Mouse (Mus musculus) adrenal gland, postnatal 10 days (tissue): Measurements from ENCODE around the gene S100a10. TPM values are rescaled to one million over a fixed set of nuclear protein-coding genes. Genes with fewer than 3 reads are reported as not detected.
"Not testable (repeated sequence)": the region's sequence is repeated elsewhere in the genome, so short reads cannot be mapped to it uniquely, and the experiment has no call there.

ENCODE experiments used
- DNase-seq: peaks from one replicate; pipeline ENCODE4 v3.0.0; 2021; ENCODE audit warnings: mixed read lengths
- long read RNA-seq, 2 experiments: library from polyadenylated mRNA; stranded (forward); transcript quantifications; one replicate each; pipeline ENCODE4 v2.0.0; 2021
- total RNA-seq, 2 experiments: library from RNA; stranded (reverse); gene quantifications; 2 replicates each; pipeline ENCODE4 v1.2.3; 2021

S100a10 gene
- total RNA-seq, result 100 to 1,000 TPM; 204 to 207 TPM
- long read RNA-seq, experiment 1, transcript S100a10-201 (3 exons, 685 nt), result major isoform, 135 of 143 reads
- long read RNA-seq, experiment 1, partial matches to known transcripts, result 6 of 143 reads
- long read RNA-seq, experiment 1, other reads (novel, unspliced or antisense), result 2 of 143 reads
- long read RNA-seq, experiment 2, transcript S100a10-201 (3 exons, 685 nt), result major isoform, 89 of 97 reads
- long read RNA-seq, experiment 2, partial matches to known transcripts, result 8 of 97 reads
- long read RNA-seq, experiment 2, other reads (novel, unspliced or antisense), result 0 of 97 reads

DNA sequence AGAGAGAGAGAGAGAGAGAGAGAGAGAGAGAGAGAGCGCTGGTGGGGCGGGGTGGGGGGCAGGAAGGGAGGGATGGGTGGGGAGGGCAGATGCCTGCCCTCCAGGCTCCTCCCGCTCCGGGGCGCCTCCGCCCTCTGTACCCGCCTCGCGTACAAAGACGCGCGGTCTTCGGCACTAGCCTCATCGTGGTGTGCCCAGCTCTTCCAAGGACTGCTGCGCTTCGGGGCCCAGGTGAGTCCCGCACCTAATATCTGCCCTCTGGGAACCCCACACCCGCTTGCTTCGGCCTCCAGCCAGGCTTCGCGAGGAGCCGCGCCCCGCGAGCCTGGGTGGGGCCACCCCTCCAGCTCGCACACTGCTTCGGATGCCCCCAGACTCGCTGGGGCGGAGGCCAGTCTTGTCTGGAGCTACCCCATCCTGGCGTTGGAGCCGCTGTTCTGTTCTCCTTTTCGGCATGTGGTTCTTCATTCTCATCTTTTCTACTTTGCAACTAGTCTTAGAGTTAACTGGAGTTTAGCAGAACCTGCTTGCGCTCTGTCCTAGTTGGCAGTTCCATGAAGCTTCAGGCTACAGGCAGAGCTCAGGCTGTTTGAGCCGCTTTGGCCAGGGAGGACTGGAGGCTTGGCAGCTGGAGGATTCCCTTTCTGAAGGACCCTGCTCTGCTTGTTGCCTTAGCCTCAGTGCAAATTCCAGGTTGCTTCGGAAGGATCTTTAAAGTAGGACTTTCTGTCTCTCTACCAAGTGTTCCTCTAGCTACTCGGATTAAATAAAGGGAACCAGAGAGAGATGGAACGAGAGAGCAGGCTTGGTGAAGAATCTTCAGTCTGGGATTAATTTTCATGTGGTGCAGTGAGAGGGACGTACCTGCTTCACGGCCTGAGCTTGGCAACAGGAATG lies at the start of gene S100a10:
Gene S100a10 (plus strand): TSS at position 100 of the 897 bp plus-strand sequence.
- peak; percentile 84 for DNase-seq

DNA sequence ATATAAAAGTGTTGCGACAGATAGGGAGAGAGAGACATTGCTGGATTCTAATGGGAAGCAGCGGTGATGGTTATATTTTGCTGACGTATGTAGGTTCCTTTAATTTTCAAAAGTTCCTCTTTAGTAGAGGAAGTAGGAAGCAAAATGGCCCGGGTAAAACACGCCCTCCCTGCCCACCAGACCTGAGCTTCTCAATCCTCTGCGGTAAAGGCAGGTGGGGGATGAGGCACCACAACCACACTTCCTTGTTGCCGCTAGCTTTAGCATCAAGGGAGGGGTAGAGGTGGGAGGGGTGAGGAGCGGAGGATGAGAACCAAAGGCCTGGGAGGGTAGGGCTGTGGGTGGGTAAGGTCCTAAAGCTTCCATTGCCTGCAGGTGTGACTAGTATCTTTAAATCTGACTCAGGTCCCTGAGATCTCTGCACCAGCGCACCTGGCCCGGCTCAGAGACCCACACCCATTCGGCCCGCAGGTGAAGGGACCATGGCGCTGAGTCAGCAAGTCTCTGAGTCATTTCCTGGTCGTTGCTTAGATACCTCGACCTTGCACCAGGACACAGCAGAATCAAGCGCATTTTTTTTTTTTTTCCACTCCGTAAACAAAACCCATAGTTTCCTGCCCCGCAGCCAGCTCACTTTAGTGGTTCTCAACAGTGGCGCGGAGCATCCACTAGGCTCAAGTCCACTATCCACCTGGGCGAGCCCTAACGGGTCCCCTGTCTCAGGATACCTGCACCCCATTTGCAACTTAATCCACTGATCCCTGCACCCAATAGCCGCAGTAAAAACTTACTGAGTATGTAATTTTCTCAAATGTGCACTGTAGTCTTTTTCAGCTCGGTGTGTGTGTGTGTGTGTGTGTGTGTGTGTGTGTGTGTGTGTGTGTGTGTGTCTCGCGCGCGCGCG lies 48.7 kb upstream of the S100a10 start:
- DNase-seq, result peak; percentile 34

DNA sequence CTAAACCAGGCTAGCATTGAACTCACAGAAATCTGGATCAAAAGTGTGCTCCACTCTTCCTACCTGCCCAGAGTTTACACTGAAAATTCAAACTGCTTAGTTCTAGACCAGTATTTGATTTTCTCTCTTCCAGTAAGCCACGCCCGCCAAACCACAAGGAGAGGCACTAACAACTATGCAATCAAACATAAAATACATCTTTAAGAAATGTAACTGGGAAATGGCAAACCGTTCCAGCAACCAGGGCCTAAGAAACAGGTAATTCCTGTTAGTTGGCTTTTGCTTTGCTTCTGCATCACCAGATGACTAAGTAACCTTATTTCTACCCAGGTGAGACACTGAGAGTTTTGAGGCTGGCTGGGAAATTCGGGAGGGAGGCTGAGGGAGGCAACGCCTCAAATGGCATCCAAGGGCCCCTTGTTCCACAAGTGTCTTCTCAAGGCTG lies 48.0 kb upstream of the S100a10 start:
- no peak for DNase-seq

DNA sequence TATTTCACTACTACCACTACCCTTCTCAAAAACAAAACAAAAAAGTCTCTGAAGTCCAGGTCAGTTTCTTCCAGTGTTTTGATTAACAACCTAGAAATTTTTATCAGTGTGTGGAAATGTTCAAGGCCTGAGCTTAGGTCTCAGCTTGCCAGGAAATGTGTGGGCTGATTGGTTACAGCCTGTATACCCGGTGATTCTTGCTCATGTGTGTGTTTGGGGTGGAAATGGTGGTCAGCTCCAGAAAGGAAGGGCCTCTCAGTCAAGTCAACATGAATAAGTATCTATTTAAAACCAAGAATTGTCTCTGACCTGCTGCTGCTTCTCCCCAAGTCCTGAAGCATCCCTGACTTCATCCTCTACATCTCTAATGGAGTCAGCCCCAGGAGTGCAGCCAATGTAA lies 45.6 kb upstream of the S100a10 start:
- DNase-seq, result no peak

DNA sequence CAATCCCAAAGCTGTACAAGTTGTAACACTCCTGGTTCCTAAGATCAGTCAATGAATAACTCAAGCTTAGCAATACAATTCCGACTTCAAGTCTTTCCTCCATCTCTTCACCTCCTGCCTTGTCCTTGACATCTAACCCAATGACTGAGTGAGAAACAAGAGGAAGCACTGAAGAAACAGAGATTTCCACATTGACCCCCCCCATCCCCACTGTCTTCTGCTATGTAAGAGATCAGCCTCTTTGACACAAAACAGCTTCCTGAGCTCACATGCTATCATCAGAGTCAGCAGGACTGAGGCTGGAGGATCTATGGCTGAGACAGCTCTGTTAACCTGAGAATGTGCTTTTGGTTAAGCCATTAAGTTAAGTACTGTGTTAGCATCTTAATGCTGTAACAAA lies 43.8 kb upstream of the S100a10 start:
- no peak for DNase-seq

DNA sequence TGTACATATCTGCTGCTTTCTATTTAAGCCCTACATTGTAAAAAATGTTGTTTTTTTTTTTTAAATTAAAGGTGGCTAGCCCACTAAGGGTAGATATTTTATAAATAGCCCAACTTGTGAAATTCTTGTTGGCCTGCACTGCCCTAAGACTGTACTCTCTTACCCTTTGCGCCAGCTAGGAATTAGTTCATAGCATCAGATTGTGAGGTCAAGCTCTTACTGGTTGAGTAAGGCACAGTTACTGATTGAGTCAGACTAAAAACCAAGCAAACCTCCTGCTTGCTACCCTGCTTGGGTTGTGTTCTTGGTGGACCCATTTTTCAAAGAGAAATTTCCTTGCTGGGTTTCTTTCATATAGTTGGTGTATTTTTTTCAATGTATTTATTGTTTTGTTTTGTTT lies 43.1 kb upstream of the S100a10 start:
- DNase-seq, result peak; percentile 10

DNA sequence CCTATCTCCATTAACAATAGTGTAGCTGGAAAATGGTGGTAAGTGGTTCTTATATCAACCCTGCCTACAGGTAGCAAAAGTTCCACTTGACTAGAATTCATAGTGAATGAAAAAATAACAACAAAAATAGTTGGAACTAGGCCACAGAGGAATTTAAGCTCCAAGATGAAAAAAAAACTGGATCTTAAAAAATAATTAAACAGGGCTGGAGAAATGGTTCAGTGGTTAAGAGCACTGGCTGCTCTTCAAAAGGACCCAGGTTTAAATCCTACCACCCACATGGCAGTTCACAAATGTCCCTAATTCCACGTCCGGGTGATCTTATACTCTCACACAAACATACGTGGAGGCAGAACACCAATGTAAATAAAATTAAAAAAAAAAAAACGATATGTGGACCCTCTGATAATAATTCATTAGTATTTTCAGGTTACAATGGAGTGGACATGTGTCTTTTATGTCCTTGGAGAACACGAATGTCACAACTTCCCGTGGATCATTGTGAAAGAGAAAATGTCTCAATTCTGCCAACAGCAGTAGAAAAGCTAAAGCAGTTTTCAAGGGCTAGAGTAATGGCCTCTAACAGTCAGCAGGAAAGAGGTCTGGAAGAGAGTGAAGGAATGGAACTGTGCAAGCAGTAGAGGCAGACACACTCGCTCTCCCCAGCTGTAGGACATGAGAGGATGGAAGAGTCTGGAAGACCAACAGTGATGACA lies 42.3 kb upstream of the S100a10 start:
- DNase-seq, result peak; percentile 16

DNA sequence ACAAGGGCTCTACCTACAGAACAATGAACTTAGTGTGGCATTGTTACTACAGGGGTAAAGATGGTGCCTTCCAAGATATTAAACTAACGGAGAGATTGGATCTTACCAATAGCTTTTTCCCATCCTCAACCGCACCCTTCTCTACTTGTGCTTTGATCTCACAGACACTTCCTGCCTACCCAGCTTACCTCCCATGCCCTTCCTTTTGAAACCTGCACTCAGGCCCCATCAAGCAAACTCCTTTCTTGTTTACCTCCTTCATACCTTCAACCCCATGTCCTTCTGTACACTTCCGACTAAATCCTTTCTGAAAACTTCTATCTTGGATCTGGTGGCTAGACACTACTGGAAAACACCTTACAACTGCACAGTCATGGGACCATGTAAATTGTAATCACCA lies 40.3 kb upstream of the S100a10 start:
- DNase-seq, result no peak

DNA sequence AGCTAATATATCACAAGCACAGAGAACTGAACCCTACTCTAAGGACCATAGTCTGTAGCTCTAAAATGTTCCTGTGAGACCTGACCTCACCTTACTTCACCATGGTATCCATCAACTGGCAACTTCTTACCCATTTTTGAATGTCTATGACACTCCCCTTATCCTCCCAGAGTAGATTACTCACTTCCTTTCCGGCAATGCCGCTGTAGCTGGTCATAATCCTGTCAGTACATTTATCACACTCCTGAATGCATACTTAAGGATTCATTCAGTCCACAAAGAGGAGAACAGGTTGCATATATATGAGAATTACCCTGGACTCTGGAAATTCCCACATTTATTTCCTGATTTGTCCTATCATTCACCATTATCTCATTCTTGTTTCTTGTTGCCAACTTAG lies 37.5 kb upstream of the S100a10 start:
- DNase-seq, result no peak

DNA sequence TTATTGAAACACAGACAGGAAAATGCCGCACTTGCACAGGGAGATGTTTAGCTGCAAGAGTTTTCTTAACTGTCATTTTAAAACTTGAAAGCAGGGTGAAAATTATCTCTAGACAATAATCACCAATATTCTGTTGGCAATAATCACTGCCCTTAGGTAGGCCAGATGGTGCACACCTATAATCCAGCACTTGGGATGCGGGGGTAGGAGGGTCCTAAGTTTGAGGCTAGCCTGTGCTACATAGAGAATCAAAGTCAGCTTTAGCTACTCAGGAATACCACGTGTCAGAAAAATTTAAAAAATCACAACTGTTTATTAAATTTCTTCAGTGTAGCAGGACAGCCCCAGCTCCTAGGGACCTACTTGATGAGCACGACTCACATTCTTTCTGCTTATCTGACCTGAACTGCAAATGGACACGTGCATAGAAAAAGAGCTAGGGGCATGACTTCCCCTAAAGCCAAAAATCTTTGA lies 35.0 kb upstream of the S100a10 start:
- DNase-seq, result no peak

DNA sequence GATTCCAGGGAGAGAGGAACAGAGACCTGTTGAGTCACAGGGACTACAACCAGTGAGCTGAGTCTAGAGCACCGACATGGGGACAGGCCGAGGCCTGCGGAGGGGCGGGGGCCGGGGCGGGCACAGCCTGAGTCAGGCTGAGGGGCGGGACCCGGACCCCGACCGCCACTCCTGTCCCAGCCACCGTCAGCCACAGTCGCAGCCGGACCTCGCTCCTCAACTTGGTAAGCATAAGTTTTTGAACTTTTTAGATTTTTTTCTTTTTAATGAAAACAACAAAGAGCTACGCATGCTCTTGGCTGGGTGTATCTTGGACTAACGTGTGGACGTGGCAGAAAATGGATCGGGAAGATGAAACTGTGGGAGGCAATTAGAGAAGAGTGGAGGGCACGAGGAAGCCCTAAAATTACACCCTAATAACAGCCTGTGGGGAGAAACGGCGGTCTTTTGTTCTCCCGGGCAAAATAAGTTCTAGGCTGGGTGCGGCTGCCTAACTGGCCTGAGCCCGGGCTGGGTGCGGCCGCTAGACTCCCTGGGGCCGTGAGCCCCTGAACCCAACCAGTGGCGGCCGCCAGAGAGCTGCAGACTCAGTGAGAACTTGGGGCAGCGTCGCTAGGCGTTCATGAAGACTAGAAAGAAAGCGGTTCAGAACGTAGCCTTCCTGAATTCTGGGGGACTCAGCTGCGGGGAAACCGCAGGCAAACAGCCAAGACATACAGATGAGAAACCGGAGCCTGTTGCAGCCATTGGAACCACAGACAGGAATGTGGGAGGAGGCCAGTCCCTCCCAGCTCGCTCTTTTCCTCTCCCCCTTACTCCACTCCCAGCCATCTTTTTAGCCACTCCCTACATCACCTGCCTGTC lies 34.3 kb upstream of the S100a10 start, which contains the start of gene S100a11:
Gene S100a11 (plus strand): TSS at position 159 of the 864 bp plus-strand sequence.
- DNase-seq, result peak; percentile 80

DNA sequence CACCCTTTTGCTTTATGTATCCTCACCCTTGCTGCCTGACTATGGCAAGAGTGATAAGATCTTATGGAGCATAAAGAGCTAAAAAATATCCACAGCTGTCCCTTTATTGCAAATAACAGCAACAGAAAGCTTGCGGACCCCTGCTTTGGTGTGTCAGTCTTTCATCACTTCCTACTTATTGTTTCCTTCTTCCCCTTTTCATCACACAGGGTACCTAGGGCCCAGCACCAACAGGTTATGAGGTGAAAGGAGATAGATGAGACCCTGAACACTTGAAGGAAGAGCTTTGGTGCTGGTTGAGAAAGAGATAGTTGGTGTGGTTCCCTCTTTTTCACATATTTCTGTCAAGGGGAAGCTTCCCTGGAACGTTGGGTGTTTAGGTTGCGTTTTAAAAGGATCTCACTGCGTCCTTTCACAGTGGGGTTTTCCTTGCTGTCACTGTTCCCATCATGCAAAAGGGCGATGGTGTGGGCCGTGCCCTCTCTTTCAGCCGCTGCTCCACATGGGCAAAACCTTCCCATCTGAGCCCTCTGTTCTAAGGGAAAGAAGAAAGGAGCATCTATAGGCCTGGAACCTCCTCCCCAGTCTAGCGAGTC lies 33.3 kb upstream of the S100a10 start:
- DNase-seq, result no peak

DNA sequence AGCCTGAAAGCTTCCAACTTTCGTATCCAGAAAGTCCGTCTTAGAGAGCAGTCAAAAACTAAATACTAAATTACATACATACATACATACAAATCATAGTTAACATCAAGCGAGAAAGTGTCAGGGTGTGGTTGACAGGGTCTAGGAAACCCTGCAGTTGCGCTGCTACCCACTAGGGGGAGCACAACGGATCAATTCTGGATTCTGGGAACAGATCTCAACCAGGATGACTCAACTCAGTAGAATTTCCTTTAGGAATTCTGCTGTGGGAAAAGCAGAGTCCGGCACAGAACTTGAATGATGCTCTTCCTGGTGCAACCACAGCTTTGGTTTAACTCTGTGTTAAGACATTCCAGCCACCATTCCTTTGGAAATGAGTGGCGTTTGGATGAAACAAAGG lies 32.3 kb upstream of the S100a10 start:
- peak; percentile 82 for DNase-seq

DNA sequence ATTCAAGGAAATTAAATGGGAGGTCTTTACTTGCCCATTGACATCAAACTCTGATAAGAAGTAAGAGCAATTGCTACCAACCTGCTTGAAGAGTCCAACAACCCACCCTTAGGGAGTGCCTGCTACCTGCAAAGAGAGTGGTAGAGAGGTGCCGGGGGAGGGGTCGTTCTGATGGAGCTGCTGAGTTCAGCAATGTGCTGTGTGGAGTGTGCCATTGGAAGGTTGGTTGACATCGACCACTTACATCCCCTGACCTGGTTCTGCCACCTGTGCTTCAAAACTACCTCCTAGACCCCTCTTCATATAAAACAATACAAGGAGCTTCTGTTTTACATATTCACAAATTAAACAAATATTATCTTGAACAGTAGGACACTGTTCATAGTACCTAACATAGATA lies 27.6 kb upstream of the S100a10 start:
- no peak for DNase-seq

DNA sequence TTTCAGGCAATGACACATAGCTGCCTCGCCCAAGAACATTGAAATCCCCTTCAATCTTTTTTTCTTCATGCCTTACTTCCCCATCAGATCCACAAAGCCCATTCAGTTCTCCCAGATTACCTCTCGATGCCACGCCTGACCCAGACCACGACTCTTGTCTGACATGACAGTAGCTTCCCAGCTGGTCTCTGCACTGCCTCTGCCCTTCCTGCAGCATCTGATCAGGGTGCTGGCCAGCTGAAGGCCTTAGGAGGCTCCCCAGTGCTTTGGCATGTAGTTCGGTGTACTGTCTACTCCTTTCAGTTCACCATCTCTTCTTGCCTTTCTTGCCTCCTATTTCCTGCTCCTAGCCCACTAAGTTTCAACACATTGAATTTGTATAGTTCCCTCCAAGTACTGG lies 26.1 kb upstream of the S100a10 start:
- DNase-seq, result no peak

DNA sequence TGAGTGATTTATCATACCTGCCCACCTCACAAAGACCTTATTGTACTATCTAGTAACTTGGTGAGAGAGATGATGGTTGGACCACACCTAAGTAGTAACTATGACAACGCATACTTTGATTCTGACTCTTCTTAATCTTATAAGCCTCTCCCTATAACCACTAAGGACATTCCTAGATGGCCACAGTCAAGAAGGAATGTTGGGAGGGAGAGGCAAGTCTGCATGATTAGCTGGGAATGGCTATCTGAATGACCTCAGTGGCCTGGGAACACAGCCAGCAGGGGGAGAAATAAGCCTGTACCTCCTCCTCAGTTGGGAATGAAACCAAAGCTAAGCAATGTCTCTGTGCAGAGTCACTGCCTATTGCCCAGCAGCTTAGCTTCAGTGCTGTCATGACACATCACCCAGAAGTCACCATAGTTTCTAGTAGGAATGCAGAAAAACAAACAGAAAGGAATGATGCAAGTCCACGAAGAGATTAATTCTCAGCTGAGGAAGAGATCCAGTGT lies 17.8 kb upstream of the S100a10 start:
- DNase-seq, result peak; percentile 66

DNA sequence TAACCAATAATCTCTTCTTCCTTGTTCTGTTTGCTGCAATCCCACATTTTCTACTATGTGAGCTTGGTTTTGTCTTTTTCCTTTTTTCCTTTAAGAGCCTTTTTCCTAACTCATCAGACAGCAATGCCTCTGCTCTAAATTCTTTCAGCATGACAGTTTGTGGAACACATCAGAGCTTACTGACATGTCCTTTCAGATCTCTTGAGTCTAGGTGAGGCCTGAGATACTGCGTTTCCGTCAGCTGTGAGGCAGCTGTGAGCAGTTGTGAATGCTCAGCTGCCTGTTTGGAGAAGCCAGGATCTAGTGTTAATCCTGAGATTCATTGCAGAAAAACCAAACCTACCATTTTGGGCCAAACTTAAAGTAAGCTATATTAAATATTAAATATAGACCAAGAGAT lies 16.4 kb upstream of the S100a10 start:
- no peak for DNase-seq

DNA sequence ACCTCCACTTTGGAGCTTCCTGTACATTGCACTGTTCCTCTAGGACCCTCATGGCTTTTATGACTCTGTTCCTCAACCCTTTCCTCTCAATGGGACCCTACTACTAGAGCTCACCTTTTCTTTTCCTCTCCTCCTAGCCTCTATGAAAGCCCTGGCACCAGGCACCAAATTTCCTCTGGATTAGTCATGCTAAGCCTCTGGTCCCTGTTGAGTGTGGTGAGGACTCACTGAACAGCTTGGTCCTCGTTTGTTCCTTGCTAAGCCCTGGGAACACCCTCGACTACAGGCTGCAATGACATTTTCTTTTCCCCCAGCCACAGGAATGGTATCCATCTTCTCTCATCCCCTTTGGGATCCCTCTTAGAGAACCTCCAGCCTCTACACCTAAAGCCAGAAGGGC lies 13.4 kb upstream of the S100a10 start:
- DNase-seq, result no peak

DNA sequence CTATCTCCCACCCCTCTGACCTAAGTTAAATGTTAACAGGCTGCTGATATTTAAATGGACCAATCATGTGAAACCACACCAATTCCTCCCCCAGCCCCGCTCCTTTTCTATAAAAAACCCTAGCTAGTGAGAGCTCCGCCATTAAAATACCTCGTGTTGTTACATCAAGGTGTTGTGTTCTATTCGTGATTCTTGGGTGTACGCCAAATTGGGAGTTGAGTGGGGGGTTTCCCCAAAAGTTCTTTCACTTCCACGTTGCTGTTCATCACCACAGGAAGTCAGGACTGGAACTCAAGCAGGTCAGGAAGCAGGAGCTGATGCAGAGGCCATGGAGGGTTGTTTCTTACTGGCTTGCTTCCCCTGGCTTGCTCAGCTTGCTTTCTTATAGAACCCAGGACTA lies 10.7 kb upstream of the S100a10 start:
- DNase-seq, result not testable (repeated sequence)

DNA sequence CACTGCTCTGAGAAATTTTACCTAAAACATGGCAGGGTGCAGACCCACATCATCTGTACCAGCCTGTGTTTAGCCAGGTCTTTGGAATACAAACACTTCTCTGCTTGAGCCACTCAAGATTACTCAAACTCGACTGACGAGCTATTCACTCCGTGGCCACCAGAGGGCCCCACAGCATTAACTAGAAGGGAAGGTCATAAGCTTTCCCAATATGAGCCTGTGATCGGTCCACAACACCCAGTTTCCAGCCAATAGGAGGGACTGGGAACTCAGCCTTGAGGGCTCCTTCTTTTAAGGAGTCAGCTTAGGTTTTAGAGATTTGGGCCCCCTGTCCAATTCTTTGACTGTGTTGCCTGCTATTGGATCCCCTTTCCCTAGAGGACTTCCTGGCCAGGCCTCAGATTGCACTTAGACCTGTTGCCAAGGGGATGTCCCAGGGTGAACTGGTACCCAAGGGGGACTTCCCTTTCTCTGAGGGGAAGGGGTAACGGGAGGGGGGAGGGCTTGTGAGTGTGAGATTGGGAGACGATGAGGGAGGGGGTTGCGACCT lies 7.7 kb upstream of the S100a10 start:
- peak; percentile 92 for DNase-seq
